Mouse (Mus musculus) midbrain, embryonic 13.5 days (tissue): ENCODE data around the gene Acsl1. TPM values are rescaled to one million over a fixed set of nuclear protein-coding genes. Genes with fewer than 3 reads are reported as not detected.

Experiments
- ATAC-seq: fragments of 200-750 bp; cut with Nextera tagmentation; 2 replicates; pipeline ENCODE4 v1.8.0; 2017; ENCODE audit warnings: mild to moderate bottlenecking, moderate TSS enrichment, moderate library complexity
- H3K27ac ChIP-seq: fragments of 300-500 bp; sonication (generic); 2 replicates; pipeline ENCODE4 v1.5.1; 2015; ENCODE audit warnings: inconsistent platforms, mild to moderate bottlenecking, moderate library complexity
- H3K27me3 ChIP-seq: fragments of 300-500 bp; sonication (generic); 2 replicates; pipeline ENCODE4 v1.6.1; 2015; ENCODE audit warnings: mild to moderate bottlenecking, inconsistent platforms
- H3K36me3 ChIP-seq: fragments of 300-500 bp; sonication (generic); 2 replicates; pipeline ENCODE4 v1.6.1; 2015; ENCODE audit warnings: mild to moderate bottlenecking, inconsistent platforms
- H3K4me1 ChIP-seq: fragments of 300-500 bp; sonication (generic); replicated peaks from 2 replicates; pipeline ENCODE4 v1.6.1; 2015; ENCODE audit warnings: inconsistent platforms
- H3K4me2 ChIP-seq: fragments of 300-500 bp; sonication (generic); replicated peaks from 2 replicates; pipeline ENCODE4 v1.6.1; 2015; ENCODE audit warnings: moderate library complexity, mild to moderate bottlenecking, inconsistent platforms
- H3K4me3 ChIP-seq: fragments of 300-500 bp; sonication (generic); replicated peaks from 2 replicates; pipeline ENCODE4 v1.5.1; 2015; ENCODE audit warnings: mild to moderate bottlenecking, inconsistent platforms
- H3K9ac ChIP-seq: fragments of 300-500 bp; sonication (generic); replicated peaks from 2 replicates; pipeline ENCODE4 v1.6.1; 2015; ENCODE audit warnings: mild to moderate bottlenecking, inconsistent platforms
- H3K9me3 ChIP-seq: fragments of 300-500 bp; sonication (generic); 2 replicates; pipeline ENCODE4 v1.6.1; 2016; ENCODE audit warnings: mild to moderate bottlenecking, inconsistent platforms
- WGBS: fragments of 180-500 bp; shearing (Covaris S2); methylation state at CpG from one replicate; pipeline ENCODE4 v1.1.7; 2015; 5-methylcytosine and 5-hydroxymethylcytosine counted together
- polyA plus RNA-seq: library from polyadenylated mRNA; unstranded; fragments of >200 nt; fragmentation: Nextera tagmentation; extraction: Ambion mirVana; gene quantifications from 2 replicates; pipeline ENCODE4 v1.2.1, GENCODE M21; 2015

Acsl1 gene
- polyA plus RNA-seq, 1 experiment from 2014 or later, result 10.9 TPM

- 0 out of 2 replicates have a peak, but pooled peaks have one; percentile 60 for ATAC-seq
These were observed 21.1 kb upstream of the Acsl1 start for GRCm38 (mm10) chr8:46449723-46450251.

DNA sequence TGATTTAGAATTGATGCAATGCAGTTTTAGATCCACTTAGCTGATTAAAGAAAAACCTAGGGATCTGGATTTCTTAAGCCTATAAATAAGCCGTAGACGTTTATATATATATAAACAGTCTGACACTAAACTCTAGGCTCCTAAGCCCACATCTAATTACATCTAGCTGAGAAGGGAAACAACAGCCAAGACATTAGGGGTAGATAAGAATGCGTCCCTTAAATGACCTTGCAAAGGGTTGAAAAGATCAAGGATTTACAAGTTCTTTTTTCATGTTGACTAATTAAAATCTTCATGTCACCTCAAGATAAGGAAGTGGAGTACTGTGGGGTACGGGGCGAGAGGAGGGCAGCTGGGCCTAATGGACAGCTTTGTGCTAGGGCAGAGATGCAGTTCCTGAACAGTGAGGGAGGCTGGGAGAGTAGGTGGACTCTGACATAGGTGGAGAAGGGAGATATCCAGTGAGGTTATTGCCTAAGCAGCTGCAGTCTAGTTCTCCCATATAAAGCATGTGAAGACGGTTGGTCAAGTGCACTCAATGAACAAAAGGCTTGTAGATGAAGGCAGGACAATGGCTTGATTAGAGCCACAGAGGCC lies 12.5 kb upstream of the Acsl1 start:
- Histone ChIP-seq H3K27me3 (no peaks in the 10 kb centered on the region), H3K4me2 (no peak overlapping the region), H3K9ac (no peak overlapping the region), H3K36me3 (no peaks in the 10 kb centered on the region), H3K27ac (no peak overlapping the region), H3K4me1 (no peaks in the 10 kb centered on the region), H3K4me3 (no peak overlapping the region), H3K9me3 (0 out of 2 replicates have a peak, but pooled peaks cover 5% of the 10 kb centered on the region)
- no peak for ATAC-seq
- 73% methylated on average over 6 of the region's 6 CpGs for WGBS

More at GRCm38 (mm10) chr8:46449723-46450251, 21.1 kb upstream of the Acsl1 start:
- no peak overlapping the region for H3K4me2 ChIP-seq
- H3K4me1 ChIP-seq, result 0 out of 2 replicates have a peak, but pooled peaks cover 2% of the 10 kb centered on the region
- H3K27ac ChIP-seq, result no peak overlapping the region
- H3K36me3 ChIP-seq, result no peaks in the 10 kb centered on the region
- H3K9me3 ChIP-seq, result 0 out of 2 replicates have a peak, but pooled peaks cover 5% of the 10 kb centered on the region
- no peaks in the 10 kb centered on the region for H3K27me3 ChIP-seq
- no peak overlapping the region for H3K4me3 ChIP-seq
- H3K9ac ChIP-seq, result no peak overlapping the region
- 70% methylated on average over 8 of the region's 8 CpGs for WGBS

- ATAC-seq, result no peak
- Histone ChIP-seq H3K4me1 (peaks cover 11% of the 10 kb centered on the region), H3K27me3 (peaks cover 7% of the 10 kb centered on the region), H3K4me3 (no peak overlapping the region), H3K9me3 (no peaks in the 10 kb centered on the region), H3K9ac (no peak overlapping the region), H3K4me2 (no peak overlapping the region), H3K36me3 (no peaks in the 10 kb centered on the region), H3K27ac (no peak overlapping the region)
- WGBS, result 92% methylated on average over 2 of the region's 2 CpGs
These were observed 2.4 kb upstream of the Acsl1 start for GRCm38 (mm10) chr8:46468400-46468799.

GRCm38 (mm10) chr8:46469071-46469769 lies 1.6 kb upstream of the Acsl1 start:
- Histone ChIP-seq H3K4me1 (peaks cover 11% of the 10 kb centered on the region), H3K36me3 (no peaks in the 10 kb centered on the region), H3K9ac (no peak overlapping the region), H3K4me3 (no peak overlapping the region), H3K4me2 (no peak overlapping the region), H3K27me3 (peaks cover 10% of the 10 kb centered on the region), H3K27ac (no peak overlapping the region), H3K9me3 (no peaks in the 10 kb centered on the region)
- WGBS, result 92% methylated on average over 8 of the region's 8 CpGs
- ATAC-seq, result no peak

GRCm38 (mm10) chr8:46470091-46470791 lies 596 bp upstream of the Acsl1 start:
- peak overlapping the region; percentile 86; the same call in 1 of the 2 replicates for H3K9ac ChIP-seq
- peaks cover 11% of the 10 kb centered on the region for H3K4me1 ChIP-seq
- 40% methylated on average over 15 of the region's 15 CpGs for WGBS
- no peaks in the 10 kb centered on the region for H3K36me3 ChIP-seq
- H3K27ac ChIP-seq, result no peak overlapping the region
- H3K9me3 ChIP-seq, result no peaks in the 10 kb centered on the region
- ATAC-seq, result peak; percentile 7
- peak overlapping the region; percentile 87 for H3K4me2 ChIP-seq
- H3K27me3 ChIP-seq, result peaks cover 10% of the 10 kb centered on the region
- peak overlapping the region; percentile 86 for H3K4me3 ChIP-seq

DNA sequence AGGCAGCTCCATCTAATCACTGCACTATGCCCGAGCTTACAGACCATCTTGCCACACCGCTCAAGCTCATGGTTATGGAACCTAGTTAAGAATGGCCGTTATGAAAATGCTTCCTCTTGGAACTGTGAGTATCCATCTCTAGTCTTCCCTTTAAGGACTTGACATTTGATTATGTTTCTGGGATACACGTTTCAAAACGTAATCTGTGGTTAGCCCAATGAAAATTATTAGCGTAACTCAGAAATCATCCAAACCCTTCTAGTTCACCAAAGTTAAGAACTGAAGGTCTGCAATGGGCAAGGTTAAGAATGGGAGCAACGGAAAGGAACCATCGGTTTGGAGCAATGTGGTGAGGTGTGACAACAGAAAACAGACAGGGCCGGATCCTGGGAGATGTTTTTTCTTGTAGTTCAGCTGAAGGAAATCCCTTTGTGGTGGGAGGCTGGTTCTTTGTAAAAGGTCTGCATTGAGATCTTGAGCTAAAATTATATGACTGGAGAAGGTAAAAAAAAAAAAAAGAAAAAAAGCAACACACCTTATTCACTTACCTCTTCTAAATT lies 1.2 kb downstream of the Acsl1 start:
- no peaks in the 10 kb centered on the region for H3K36me3 ChIP-seq
- H3K27me3 ChIP-seq, result peaks cover 10% of the 10 kb centered on the region
- WGBS, result 40% methylated on average over 9 of the region's 9 CpGs
- peaks cover 11% of the 10 kb centered on the region for H3K4me1 ChIP-seq
- peak overlapping the region; percentile 86 for H3K4me3 ChIP-seq
- H3K27ac ChIP-seq, result peak overlapping the region; percentile 83; the same call in 1 of the 2 replicates
- no peaks in the 10 kb centered on the region for H3K9me3 ChIP-seq
- peak overlapping the region; percentile 86 for H3K9ac ChIP-seq
- peak overlapping the region; percentile 87 for H3K4me2 ChIP-seq
- no peak for ATAC-seq

DNA sequence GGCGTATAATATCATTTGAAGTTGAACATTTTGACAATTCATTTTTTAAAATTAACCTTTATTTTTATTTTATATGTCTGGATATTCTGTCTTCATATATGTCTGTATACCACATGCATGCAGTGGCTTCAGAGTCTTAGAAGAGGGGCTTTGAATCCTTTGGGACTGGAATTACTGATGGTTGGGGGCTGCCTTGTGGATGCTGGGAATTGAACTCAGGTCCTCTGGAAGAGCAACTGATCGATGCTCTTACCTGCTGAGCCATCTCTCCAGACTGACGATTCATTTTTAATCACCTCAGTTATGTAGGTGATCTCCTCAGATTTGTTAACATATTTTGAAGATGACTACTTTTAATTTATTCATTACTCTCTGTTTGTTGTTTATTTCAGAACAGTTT lies 3.3 kb downstream of the Acsl1 start:
- Histone ChIP-seq H3K4me2 (no peak overlapping the region), H3K9me3 (no peaks in the 10 kb centered on the region), H3K4me1 (peaks cover 11% of the 10 kb centered on the region), H3K4me3 (no peak overlapping the region), H3K27ac (no peak overlapping the region), H3K27me3 (peaks cover 10% of the 10 kb centered on the region), H3K36me3 (no peaks in the 10 kb centered on the region), H3K9ac (no peak overlapping the region)
- no peak for ATAC-seq
- 92% methylated on average over 3 of the region's 3 CpGs for WGBS

DNA sequence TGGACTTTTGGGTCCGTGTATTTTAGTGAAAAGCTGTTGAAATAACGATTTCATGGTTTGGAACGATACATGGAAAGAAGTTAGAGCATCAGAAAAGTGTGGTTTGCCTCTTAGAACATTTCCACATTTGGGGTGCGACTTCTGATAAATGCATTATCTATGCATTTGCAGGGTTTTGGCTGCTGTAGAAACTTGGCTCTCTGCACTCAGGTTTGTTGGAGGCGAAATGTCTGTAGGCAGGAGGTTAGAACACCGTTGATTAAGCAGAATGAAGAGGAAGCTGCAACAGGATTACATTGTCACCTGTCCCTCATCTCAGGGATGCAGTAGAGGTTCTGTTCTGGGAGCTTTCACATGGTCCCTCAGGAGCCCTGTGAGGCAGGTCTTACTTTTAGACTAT lies 3.8 kb downstream of the Acsl1 start:
- Histone ChIP-seq H3K4me3 (no peak overlapping the region), H3K27me3 (peaks cover 10% of the 10 kb centered on the region), H3K9me3 (no peaks in the 10 kb centered on the region), H3K4me1 (peaks cover 11% of the 10 kb centered on the region), H3K4me2 (no peak overlapping the region), H3K27ac (no peak overlapping the region), H3K36me3 (no peaks in the 10 kb centered on the region), H3K9ac (no peak overlapping the region)
- 92% methylated on average over 6 of the region's 6 CpGs for WGBS
- ATAC-seq, result no peak

DNA sequence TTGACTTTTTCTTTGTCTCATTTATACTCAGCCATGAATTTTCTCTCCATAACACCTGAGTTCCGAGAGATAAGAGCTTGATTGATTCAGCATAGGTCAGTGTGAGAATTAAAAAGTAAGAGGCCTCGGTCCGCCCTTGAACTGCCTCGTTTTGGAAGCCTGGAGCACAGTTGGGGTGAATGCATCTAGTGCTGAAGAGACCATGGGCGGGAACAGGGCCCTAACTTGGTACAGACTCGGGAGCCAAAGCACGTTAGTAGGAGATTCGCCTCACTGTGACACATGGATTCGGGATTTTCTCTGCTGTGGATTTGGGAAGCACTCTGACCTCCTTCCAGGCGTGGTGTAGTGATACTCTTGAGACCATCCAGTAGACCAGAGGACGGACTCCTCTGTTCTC lies 4.6 kb downstream of the Acsl1 start:
- H3K9me3 ChIP-seq, result no peaks in the 10 kb centered on the region
- 87% methylated on average over 11 of the region's 11 CpGs for WGBS
- no peaks in the 10 kb centered on the region for H3K36me3 ChIP-seq
- H3K4me2 ChIP-seq, result no peak overlapping the region
- peaks cover 10% of the 10 kb centered on the region for H3K27me3 ChIP-seq
- H3K4me3 ChIP-seq, result no peak overlapping the region
- no peak overlapping the region for H3K27ac ChIP-seq
- no peak overlapping the region for H3K9ac ChIP-seq
- no peak for ATAC-seq
- peaks cover 18% of the 10 kb centered on the region for H3K4me1 ChIP-seq

DNA sequence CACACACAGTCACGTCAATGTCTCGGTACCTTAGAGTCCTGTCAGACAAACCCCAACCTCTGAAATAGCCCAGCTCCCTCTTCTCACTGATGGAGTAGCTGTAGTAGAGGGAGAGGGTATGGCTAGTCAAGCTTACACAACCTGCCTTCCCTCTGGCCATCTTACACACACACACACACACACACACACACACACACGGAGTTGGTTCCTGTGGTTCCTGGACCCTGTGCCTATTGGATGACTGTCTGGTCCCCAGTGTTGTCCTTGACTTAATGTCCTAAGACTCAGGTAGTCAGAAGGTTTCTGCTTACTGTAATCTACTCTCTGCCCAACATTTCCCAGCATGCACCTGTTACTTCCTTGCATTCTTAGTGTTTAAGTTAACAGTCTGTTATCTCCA lies 5.1 kb downstream of the Acsl1 start:
- ATAC-seq, result no peak
- WGBS, result 92% methylated on average over 3 of the region's 3 CpGs

GRCm38 (mm10) chr8:46477747-46478458 lies 7.1 kb downstream of the Acsl1 start:
- Histone ChIP-seq H3K9ac (no peak overlapping the region), H3K36me3 (no peaks in the 10 kb centered on the region), H3K4me3 (no peak overlapping the region), H3K4me2 (no peak overlapping the region), H3K9me3 (no peaks in the 10 kb centered on the region), H3K27ac (no peak overlapping the region), H3K27me3 (peaks cover 8% of the 10 kb centered on the region), H3K4me1 (peaks cover 8% of the 10 kb centered on the region)
- WGBS, result 87% methylated on average over 9 of the region's 9 CpGs
- no peak for ATAC-seq

More for the DNA sequence above, 5.1 kb downstream of the Acsl1 start:
- Histone ChIP-seq H3K27ac (no peak overlapping the region), H3K4me2 (no peak overlapping the region), H3K9ac (no peak overlapping the region), H3K4me1 (peaks cover 19% of the 10 kb centered on the region), H3K4me3 (no peak overlapping the region), H3K9me3 (no peaks in the 10 kb centered on the region), H3K27me3 (peaks cover 10% of the 10 kb centered on the region), H3K36me3 (no peaks in the 10 kb centered on the region)
